In genomic region chr10:22730992-22731271, GRCm38 (mm10) we compare ENCODE assay signal across 8 mouse cellular contexts. TPM values are rescaled to one million over a fixed set of nuclear protein-coding genes. Genes with fewer than 3 reads are reported as not detected.
DNase-seq lines count a peak whose midpoint lies in the region; ATAC-seq and TF ChIP-seq lines count a peak whose summit lies in the region.

No protein-coding gene starts in this region.

- H3K4me2 ChIP-seq in kidney, postnatal 0 days (ENCODE audit: low read length) = peak overlapping the region; percentile 92
- peak overlapping the region; percentile 62 for H3K4me2 ChIP-seq in embryonic facial prominence, embryonic 11.5 days (ENCODE audit: low read depth, low read length)
- peak overlapping the region; percentile 83 for H3K4me2 ChIP-seq in intestine, embryonic 15.5 days (replicated peaks)

- WGBS in kidney, postnatal 0 days = 1% methylated on average over 33 of the region's 33 CpGs
- 0% methylated on average over 27 of the region's 33 CpGs for WGBS in embryonic facial prominence, embryonic 11.5 days
- 0% methylated on average over 33 of the region's 33 CpGs for WGBS in intestine, embryonic 15.5 days

- no peak; the same call in none of the 2 replicates for ATAC-seq in kidney, postnatal 0 days (replicated peaks; ENCODE audit: low FRiP score, low read depth)
- no peak for ATAC-seq in embryonic facial prominence, embryonic 11.5 days (replicated peaks; ENCODE audit: insufficient number of reproducible peaks, low FRiP score, low TSS enrichment, low read depth)
- peak; percentile 63; the same call in 1 of the 2 replicates for ATAC-seq in intestine, embryonic 15.5 days

- H3K9me3 ChIP-seq in kidney, postnatal 0 days (replicated peaks; ENCODE audit: low read length) = no peaks in the 10 kb centered on the region
- no peaks in the 10 kb centered on the region for H3K9me3 ChIP-seq in embryonic facial prominence, embryonic 11.5 days (replicated peaks; ENCODE audit: control insufficient read depth, low read length)
- H3K9me3 ChIP-seq in intestine, embryonic 15.5 days = no peaks in the 10 kb centered on the region

- peak overlapping the region; percentile 96 for H3K27ac ChIP-seq in kidney, postnatal 0 days
- peak overlapping the region; percentile 66 for H3K27ac ChIP-seq in embryonic facial prominence, embryonic 11.5 days (replicated peaks; ENCODE audit: low read depth, low read length)
- peak overlapping the region; percentile 83 for H3K27ac ChIP-seq in intestine, embryonic 15.5 days

- peak overlapping the region; percentile 93 for H3K9ac ChIP-seq in kidney, postnatal 0 days (ENCODE audit: low read depth, low read length)
- peak overlapping the region; percentile 95 for H3K9ac ChIP-seq in embryonic facial prominence, embryonic 11.5 days (replicated peaks; ENCODE audit: low read length)
- H3K9ac ChIP-seq in intestine, embryonic 15.5 days = peak overlapping the region; percentile 94

- H3K27me3 ChIP-seq in kidney, postnatal 0 days (ENCODE audit: insufficient read depth, low read length) = no peaks in the 10 kb centered on the region
- no peaks in the 10 kb centered on the region for H3K27me3 ChIP-seq in embryonic facial prominence, embryonic 11.5 days (ENCODE audit: control insufficient read depth, insufficient read depth, low read length)
- H3K27me3 ChIP-seq in intestine, embryonic 15.5 days (replicated peaks) = no peaks in the 10 kb centered on the region

- peak overlapping the region; percentile 90 for H3K4me3 ChIP-seq in kidney, postnatal 0 days (replicated peaks; ENCODE audit: low read depth, low read length)
- H3K4me3 ChIP-seq in embryonic facial prominence, embryonic 11.5 days (ENCODE audit: low read depth, low read length) = peak overlapping the region; percentile 90
- peak overlapping the region; percentile 98 for H3K4me3 ChIP-seq in intestine, embryonic 15.5 days (replicated peaks)

- no peak for TF ChIP-seq CTCF in kidney, postnatal 0 days (IDR thresholded peaks at IDR 0.05; ENCODE audit: low read depth)

- H3K36me3 ChIP-seq in kidney, postnatal 0 days (ENCODE audit: insufficient read depth, low read length) = no peaks in the 10 kb centered on the region
- no peaks in the 10 kb centered on the region for H3K36me3 ChIP-seq in embryonic facial prominence, embryonic 11.5 days (replicated peaks; ENCODE audit: control insufficient read depth, insufficient read depth, low read depth, low read length)
- no peaks in the 10 kb centered on the region for H3K36me3 ChIP-seq in intestine, embryonic 15.5 days

- no peak for DNase-seq in kidney, postnatal 0 days (ENCODE audit: low spot score)
- no peak for DNase-seq in kidney, postnatal 4 days
- DNase-seq in embryonic facial prominence, embryonic 11.5 days (ENCODE audit: low spot score) = no peak
- peak; percentile 91 for DNase-seq in neural tube, embryonic 10.5 days (ENCODE audit: extremely low spot score, low spot score)
- no peak for DNase-seq in adrenal gland, postnatal 14 days
- no peak for DNase-seq in thymus, postnatal 4 days
- no peak for DNase-seq in gastrocnemius, postnatal 25 days

- H3K4me1 ChIP-seq in kidney, postnatal 0 days (replicated peaks; ENCODE audit: insufficient read depth, low read length) = peaks cover 17% of the 10 kb centered on the region; the same call in 1 of the 2 replicates
- no peaks in the 10 kb centered on the region for H3K4me1 ChIP-seq in embryonic facial prominence, embryonic 11.5 days (ENCODE audit: control insufficient read depth, insufficient read depth, low read length)
- peaks cover 10% of the 10 kb centered on the region for H3K4me1 ChIP-seq in intestine, embryonic 15.5 days (replicated peaks)

RNA-seq across cellular contexts. Expression of gene Tbpl1, which starts 0.8 kb away (rescaled TPM):
- 58.3 and 62.8 TPM in 2 replicates for polyA plus RNA-seq in kidney, postnatal 0 days (2015; fragmentation: Nextera tagmentation; extraction: Ambion mirVana)
- 98.6 and 109 TPM in 2 replicates for polyA plus RNA-seq in embryonic facial prominence, embryonic 11.5 days (2014; fragmentation: Nextera tagmentation; extraction: Ambion mirVana)
- polyA plus RNA-seq in intestine, embryonic 15.5 days (2015; fragmentation: Nextera tagmentation; extraction: Ambion mirVana) = 47.7 and 54.8 TPM in 2 replicates
- 27.2 and 30.6 TPM in 2 replicates for total RNA-seq in adrenal gland, postnatal 14 days (2021)
- 10 to 100 TPM; 17.0 to 22.9 TPM for total RNA-seq in gastrocnemius, postnatal 25 days (2021)
